Mouse (Mus musculus): ENCODE results near the gene Ddx31.
A peak's percentile ranks its signal among the peaks of the same experiment; 100 is the strongest.

The Ddx31 gene

GRCm38 (mm10) chr2:28912039-28912700, 72.0 kb downstream of the Ddx31 start:
- DNase-seq (ENCODE audit: low spot score): no peak

DNA sequence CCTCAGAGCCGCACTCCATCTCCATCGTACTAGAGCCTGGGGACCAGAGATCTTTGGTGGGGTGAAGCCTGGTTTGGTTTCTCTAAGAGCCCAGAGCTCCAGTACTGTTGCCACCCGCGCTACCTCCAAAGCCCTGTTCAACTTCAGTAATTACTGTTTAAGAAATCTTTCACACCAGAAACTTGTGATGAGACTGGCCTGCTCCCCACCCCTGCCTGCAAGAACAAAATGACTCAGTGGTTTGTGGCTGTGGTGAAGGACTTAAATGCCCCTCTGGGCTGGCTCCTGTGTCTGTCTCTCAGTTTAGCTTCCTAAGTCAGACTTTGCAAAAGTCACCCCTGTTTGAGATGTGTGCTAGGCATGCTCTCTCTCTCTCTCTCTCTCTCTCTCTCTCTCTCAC, 72.8 kb downstream of the Ddx31 start:
- no peak for DNase-seq (ENCODE audit: low spot score)

GRCm38 (mm10) chr2:28914121-28914520, 73.9 kb downstream of the Ddx31 start:
- DNase-seq (ENCODE audit: low spot score): no peak

- DNase-seq (ENCODE audit: low spot score): no peak
These were observed 75.0 kb downstream of the Ddx31 start for GRCm38 (mm10) chr2:28915104-28915738.

DNA sequence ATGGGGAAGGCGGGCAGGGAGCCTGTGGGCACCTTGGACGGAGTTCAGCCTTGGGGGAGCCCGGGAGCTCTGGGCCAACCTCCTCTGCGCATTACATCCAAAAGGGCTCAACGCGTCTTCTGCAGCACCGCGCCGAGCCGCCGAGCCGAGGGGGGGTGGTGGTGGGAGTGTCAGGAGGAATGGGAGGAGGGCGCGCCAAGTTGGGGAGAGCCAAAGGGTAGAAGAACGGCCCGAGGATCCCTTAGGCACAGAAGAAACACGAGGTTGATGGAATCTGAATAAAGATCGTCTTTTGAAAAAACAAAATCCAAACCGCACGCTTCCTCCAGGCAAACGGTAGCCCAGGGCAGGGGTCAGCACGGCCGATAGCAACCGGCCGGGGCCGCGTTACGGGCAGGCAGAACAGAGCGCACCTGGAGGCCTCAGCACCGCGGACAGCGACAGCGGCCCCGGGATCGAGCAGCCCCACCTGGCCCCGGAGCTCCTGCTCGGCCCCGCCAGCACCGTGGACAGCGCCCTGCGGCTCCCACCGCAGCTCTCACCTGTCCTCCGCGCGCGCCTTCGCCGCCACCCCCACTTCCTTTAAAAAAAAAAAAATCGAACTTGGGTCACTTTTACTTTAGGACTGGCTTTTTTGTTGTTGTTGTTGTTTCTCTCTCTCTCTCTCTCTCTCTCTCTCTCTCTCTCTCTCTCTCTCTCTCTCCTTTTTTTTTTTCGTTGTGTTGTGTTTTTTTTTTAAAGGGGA, 75.7 kb downstream of the Ddx31 start:
- peak; percentile 59 for DNase-seq (ENCODE audit: low spot score)

DNA sequence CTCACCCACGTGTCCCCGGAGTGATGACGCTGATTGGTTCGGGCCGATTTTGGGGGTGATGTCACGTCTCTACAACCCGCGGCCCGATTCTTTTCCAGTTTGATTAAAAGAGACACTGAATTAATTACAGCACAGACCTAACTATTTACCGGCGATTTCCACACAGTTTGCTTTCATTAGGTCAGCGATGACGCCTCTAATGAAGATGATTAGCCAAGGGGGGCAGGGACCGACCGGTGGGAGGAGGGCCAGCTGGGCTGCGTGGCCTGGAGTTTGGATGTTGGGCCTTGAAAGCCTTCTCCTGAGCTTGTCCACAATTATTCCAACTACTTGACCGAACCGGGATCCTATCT, 76.3 kb downstream of the Ddx31 start, which contains the start of gene Barhl1:
Gene Barhl1 (minus strand): TSS at position 156 of the 353 bp plus-strand sequence.
- DNase-seq (ENCODE audit: low spot score): no peak

- DNase-seq (ENCODE audit: low spot score): no peak
These were observed 76.9 kb downstream of the Ddx31 start for GRCm38 (mm10) chr2:28917156-28917517.

- DNase-seq (ENCODE audit: low spot score): no peak
These were observed 77.5 kb downstream of the Ddx31 start for GRCm38 (mm10) chr2:28917518-28918361.

GRCm38 (mm10) chr2:28919001-28919400, 78.8 kb downstream of the Ddx31 start:
- DNase-seq (ENCODE audit: low spot score): no peak

DNA sequence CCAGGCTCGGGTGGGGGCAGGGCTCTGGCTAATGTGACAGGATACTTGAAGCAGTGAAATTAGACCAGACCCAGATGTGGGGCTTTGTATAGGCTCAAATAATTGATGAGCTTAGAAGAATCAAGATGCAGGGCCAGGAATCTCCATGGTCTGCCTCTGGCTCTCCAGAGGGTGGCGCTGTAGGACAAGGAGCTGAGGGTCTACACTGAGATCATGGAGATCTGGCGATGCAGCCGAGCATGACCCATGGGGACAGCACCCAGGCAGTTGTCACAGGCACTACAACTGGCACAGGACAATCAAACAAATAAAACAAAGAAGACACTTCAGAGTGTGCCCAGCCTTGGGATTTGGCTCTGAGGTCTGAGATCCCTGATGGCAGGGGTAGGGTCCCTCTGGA, 83.7 kb downstream of the Ddx31 start:
- DNase-seq (ENCODE audit: low spot score): no peak

GRCm38 (mm10) chr2:28930571-28930970, 90.4 kb downstream of the Ddx31 start:
- no peak for DNase-seq (ENCODE audit: low spot score)

GRCm38 (mm10) chr2:28938997-28939396, 98.8 kb downstream of the Ddx31 start:
- no peak for DNase-seq (ENCODE audit: low spot score)

DNA sequence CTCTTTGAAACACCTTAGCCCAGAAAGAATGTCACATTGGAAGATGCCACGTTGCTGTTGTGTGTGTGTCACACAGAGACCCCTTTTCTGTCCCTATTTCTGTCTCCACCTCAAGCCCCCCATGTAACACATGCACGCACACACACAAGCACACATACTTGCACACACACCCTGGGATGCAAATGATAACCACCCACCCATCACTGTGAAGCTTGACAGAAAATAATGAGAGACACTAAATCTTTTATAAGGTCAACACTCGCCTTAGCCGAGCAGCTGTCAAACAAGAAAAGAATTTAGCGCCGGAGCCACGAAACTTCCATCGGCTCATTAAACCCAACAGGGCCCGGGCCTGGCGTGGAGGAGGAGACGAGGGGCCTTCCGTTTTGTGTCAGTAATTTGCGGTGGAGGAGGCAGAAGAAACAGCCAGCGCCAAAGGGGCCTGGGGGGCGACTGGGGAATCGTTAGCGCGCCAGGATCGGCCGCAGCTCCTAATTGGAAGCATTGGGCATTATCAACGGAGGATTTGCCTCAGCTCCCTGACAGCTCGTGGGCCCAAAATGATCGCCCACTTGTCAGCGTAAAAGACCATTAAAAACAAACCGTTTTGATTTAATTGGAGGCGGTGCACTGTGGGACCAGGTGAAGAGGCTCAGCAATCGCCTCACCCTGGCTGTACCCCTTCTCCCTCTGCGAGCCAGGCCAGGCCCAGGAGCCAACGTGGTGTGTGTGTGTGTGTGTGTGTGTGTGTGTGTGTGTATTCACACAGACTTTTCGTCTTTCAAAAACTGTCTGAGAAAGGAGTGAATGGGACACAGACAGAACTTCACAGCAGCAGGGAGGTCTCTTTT, 103.7 kb downstream of the Ddx31 start:
- DNase-seq (ENCODE audit: low spot score): no peak

DNA sequence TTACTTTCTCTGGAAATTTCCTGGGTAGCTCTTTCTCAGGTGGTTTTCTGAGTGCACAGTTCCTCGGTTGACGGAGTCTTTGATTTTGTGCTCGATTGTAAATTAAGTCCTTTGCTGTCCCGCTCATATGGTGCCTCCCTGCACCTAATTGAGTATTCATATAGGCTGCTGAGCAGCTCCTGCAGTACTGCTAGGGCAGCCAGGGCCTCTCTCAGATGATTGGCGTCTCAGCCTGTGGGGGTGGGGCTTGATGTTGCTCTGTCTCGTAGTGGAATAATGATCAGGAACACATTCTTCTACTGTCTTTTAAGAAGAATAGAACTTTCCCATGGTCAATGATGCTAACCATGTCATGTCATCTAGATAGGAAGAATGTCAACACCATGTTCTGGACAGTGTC, 105.2 kb downstream of the Ddx31 start:
- no peak for DNase-seq (ENCODE audit: low spot score)

- no peak for DNase-seq (ENCODE audit: low spot score)
These were observed 106.1 kb downstream of the Ddx31 start for GRCm38 (mm10) chr2:28946312-28946711.

GRCm38 (mm10) chr2:28952981-28953380, 112.8 kb downstream of the Ddx31 start:
- DNase-seq (ENCODE audit: low spot score): no peak

GRCm38 (mm10) chr2:28954595-28954994, 114.4 kb downstream of the Ddx31 start:
- no peak for DNase-seq (ENCODE audit: low spot score)
